Mouse (Mus musculus): ENCODE measurements around the gene Dalrd3.
A peak's percentile ranks its signal among the peaks of the same experiment; 100 is the strongest.

DNA sequence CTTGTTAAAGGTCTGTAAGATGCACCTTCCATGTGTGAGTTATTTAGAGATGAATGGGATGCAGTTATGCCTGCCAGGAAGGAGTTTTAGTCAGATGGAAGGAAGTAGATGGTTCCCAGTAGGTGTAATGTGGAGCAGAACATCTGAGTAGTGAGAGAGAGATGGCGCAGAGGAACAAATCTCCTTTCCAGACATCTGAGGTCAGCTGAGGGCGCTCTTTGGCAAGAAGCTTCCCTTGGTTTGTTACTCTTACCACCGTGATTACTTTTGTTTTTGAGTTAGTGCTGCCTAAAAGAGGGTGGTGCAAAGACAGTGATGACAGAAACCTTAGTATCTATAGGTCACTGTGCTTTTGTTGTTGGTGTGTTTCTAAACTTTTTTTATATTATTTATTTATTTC, 44.3 kb upstream of the Dalrd3 start:
- TF ChIP-seq USF1 (IDR thresholded peaks at IDR 0.05; ENCODE audit: low read depth, low read length), result no peak
- TF ChIP-seq CTCF (IDR thresholded peaks at IDR 0.05 in 2 of 3, conservative IDR thresholded peaks at IDR 0.05 in 1 of 3; ENCODE audit: control insufficient read depth in 1 of 3, insufficient read depth in 1 of 3, low read depth in 2 of 3, low read length in 3 of 3, poor library complexity in 1 of 3, severe bottlenecking in 1 of 3), result peak in 1 of 3 experiments; percentile 4; a peak in 1 of 6 replicates
- no peak for TF ChIP-seq SMC3 (IDR thresholded peaks at IDR 0.05; ENCODE audit: low read depth, low read length)
- no peak for TF ChIP-seq USF2 (IDR thresholded peaks at IDR 0.05; ENCODE audit: borderline replicate concordance in 1 of 2, insufficient read depth in 1 of 2, low read depth in 1 of 2, low read length in 2 of 2)
- no peak for TF ChIP-seq KAT2A (conservative IDR thresholded peaks at IDR 0.05; ENCODE audit: low read depth, low read length)
- no peak for TF ChIP-seq EP300 (IDR thresholded peaks at IDR 0.05; ENCODE audit: low read depth in 1 of 2, low read length in 2 of 2)
- TF ChIP-seq ZMIZ1 (IDR thresholded peaks at IDR 0.05; ENCODE audit: low read depth, low read length), result no peak
- TF ChIP-seq UBTF (IDR thresholded peaks at IDR 0.05; ENCODE audit: borderline replicate concordance, insufficient read depth, low read depth, low read length), result no peak
- no peak for TF ChIP-seq MAX (IDR thresholded peaks at IDR 0.05; ENCODE audit: low read length)
- no peak for TF ChIP-seq POLR2A (IDR thresholded peaks at IDR 0.05; ENCODE audit: control insufficient read depth in 1 of 2, insufficient read depth in 1 of 2, low read depth in 1 of 2, low read length in 2 of 2, poor library complexity in 1 of 2)
- no peak for TF ChIP-seq ZC3H11A (IDR thresholded peaks at IDR 0.05; ENCODE audit: low read depth, low read length)
